Mouse (Mus musculus) ovary, adult 18-20 months (tissue): Measurements from ENCODE around the gene Defb22.

Experiments
- DNase-seq: peaks from one replicate; pipeline ENCODE4 v3.0.0; 2022; ENCODE audit warnings: low spot score, mixed read lengths

Defb22 gene

DNA sequence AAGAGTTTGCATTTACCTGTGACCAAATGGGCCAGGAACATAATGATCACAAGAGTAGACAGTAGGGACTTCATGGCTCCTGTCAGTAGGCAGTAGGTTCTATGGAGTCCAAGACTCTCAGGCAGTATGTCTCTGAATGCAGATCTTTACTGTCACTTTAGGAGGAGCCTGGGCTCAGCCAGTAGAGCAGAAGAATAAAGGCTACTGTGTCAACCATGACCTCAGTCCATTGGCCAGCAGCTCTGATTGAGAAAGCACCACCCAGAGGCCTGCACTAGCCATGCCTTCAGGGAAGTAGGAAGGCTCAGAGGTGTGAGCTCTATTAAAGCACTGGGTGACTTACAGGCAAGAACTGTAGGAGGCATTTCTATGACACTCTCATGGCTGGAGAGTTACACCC is at the start of gene Defb22:
TSS of gene Defb22 (minus strand) at position 101 of the 400 bp plus-strand sequence.
- no peak for DNase-seq

GRCm38 (mm10) chr2:152517981-152518380 is 28.0 kb upstream of the Defb22 start, which contains the start of gene Defb28:
Gene Defb28, plus strand, starts transcription at chr2:152518255.
- DNase-seq: no peak

- no peak for DNase-seq
Measured at GRCm38 (mm10) chr2:152516084-152516483, 26.1 kb upstream of the Defb22 start.

DNA sequence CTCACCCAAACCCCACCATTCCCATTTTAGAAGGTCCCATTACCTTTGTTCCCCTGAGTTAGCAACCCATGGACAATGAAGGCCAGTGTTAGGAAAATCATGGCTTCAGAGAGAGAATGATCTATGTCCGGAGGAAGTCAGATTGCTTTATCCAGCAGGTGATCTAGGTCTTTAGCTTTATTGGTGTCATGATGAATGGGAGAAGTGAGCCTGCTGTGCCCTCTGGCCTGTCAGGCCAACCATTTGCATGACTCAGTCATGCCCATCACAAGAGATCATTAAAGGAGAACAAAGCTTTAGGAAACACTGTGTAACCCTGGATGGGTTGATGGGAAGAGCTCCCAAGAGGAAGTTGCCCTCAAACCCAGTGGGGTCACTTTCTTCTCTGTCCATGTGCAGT is 21.7 kb upstream of the Defb22 start, which contains the start of gene Defb26:
TSS of gene Defb26 (minus strand) at position 101 of the 400 bp plus-strand sequence.
- no peak for DNase-seq

DNA sequence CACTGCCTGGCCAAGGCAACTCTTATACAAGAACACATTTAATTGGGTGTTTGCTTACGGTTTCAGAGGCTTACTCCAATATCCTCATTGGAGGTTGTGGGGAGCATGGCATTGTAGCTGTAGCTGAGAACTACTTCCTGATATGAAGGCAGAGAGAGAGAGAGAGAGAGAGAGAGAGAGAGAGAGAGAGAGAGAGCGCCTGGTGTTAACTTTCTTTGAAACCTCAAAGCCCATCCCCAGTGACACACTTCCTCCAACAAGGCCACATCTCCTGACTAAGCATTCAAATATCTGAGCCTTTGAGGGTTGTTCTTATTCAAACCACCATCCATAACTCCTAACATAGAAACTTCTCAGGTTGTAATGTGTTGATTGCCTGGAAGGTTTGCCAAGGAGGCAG is 14.0 kb upstream of the Defb22 start:
- no peak for DNase-seq

GRCm38 (mm10) chr2:152500863-152501229 is 10.9 kb upstream of the Defb22 start:
- DNase-seq: no peak

GRCm38 (mm10) chr2:152500204-152500862 is 10.4 kb upstream of the Defb22 start:
- no peak for DNase-seq

DNA sequence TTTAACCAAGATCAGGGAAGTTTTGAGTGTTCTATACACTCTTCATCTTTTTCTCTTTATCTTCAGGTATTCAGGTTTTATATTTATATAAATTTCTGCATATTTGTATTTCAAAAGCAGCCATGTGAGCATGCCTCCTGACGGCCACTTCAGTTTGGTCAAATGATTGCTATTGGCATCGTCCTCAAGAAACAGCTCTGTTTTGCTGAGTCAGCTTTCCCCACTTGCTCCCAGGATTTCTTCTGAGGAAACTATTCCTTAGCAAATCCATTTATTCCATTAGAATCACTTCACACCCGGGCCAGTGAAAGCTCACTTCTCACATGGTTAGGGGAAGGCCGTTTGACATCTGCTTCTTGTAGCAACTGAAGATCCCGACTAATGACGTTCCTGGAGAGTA is 8.1 kb upstream of the Defb22 start:
- no peak for DNase-seq

DNA sequence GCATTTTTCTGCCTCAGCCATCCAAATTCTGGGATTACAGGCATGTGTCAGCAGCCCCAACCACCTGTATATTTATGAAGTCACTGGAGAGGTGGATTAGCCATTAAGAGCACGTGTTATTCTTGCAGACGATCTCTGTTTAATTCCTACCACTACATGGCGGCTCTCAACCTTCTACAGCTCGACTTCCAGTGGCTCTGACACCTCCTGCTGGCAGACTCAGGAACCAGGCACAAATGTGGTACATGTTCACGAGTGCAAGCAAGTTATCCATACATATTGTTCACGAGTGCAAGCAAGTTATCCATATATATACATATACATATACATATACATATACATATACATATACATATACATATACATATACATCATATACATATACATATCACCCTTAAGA is 3.2 kb upstream of the Defb22 start:
- no peak for DNase-seq

- no peak for DNase-seq
Measured at GRCm38 (mm10) chr2:152487024-152487423, 2.9 kb downstream of the Defb22 start.

GRCm38 (mm10) chr2:152481726-152482125 is 8.2 kb downstream of the Defb22 start:
- no peak for DNase-seq

- DNase-seq: no peak
Measured at GRCm38 (mm10) chr2:152480881-152481280, 9.1 kb downstream of the Defb22 start.

DNA sequence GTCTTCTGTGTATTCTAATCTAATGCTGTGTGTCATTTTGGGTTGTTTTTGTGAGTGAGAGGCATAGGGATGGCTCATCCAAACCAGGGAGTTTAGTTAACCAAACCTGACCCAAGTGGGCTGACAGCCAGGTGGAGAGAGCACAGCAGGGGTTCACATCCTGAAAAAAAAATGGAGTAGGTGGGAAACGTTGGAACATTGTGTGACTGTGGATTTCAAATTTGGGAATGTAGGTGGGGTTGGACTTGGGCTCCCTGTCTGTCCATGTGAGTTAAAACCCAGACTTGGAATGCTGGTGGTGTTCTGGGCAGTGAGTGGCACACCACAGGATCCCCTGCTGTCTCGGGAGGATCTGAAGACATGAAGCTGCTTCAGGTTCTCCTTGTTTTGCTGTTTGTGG is 13.2 kb downstream of the Defb22 start, which contains the start of gene Defb20:
TSS of gene Defb20 (plus strand) at position 301 of the 400 bp plus-strand sequence.
- DNase-seq: no peak

DNA sequence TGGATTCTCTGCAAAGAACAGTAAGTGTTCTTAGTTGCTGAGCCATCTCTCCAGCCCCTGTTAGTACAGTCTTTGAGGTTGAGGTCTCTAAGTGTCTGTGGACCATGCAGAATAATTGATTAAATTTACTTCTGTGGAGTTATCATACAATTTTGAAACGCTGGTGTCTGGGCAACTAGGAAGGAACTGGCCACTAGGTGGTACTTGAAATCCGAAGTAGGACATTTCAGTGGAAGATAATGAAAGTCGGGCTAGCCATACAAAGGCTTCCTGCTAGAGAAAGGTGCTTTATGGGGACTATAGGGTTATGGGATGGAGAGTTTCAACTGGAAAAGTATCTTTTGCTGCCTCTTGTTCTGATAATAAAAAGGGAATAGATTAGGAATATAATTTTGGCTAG is 17.5 kb downstream of the Defb22 start:
- no peak for DNase-seq

DNA sequence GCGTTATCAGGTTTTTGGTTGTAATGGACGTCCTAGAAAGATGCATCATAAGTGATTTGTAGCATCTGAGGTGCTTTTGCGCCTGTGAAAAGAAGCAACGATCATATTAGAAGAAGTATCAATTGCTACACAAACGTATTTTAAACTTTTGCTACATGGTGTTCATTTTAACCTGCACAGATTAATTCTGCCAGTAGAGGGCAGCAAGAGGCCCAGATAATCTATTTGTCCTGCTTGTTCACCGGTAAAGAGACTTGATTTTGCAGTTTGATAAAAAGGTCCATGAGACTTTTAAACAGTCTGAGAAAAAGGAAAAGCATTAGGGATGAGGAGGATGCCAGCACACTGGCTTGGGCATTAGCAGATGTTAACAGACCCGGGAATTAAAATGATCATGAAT is 19.0 kb downstream of the Defb22 start:
- DNase-seq: no peak

- no peak for DNase-seq
Measured at GRCm38 (mm10) chr2:152464570-152465150, 25.3 kb downstream of the Defb22 start, which contains the start of gene Defb23. Gene Defb23, minus strand, starts transcription at chr2:152464620.

GRCm38 (mm10) chr2:152459241-152459640 is 30.7 kb downstream of the Defb22 start:
- DNase-seq: no peak

DNA sequence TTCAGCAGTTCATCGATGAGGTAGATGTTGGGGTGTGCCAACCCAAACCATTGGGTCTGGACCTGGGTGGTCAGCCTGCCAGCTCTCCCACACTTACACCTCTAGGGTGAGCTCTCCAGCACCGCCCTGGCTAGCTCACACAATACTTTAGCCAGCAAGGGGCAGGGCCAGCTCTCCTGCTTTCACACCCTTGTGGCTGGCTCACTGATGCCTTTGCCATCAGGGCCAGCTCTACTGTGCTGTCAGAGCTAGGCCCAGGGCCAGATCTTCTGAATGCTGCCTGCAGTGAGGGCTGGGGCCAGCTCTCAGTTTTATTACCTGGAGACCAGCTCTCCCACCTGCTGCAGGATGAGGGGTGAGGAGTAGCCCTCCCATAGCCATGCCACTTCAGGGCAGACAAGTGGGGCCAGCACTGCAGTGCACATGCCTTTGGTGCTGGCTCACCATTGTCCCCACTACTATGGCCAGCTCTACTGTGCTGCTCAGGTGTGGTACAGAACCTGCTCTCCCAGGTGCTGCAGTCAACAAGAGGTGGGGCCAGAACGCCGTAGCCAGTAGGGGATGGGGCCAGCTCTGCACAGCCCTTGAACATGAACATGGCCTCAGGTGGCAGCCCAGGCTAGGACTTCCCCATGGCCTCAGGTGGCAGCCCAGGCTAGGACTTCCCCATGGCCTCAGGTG is 37.7 kb downstream of the Defb22 start:
- no peak for DNase-seq

GRCm38 (mm10) chr2:152450241-152450640 is 39.7 kb downstream of the Defb22 start:
- DNase-seq: no peak

DNA sequence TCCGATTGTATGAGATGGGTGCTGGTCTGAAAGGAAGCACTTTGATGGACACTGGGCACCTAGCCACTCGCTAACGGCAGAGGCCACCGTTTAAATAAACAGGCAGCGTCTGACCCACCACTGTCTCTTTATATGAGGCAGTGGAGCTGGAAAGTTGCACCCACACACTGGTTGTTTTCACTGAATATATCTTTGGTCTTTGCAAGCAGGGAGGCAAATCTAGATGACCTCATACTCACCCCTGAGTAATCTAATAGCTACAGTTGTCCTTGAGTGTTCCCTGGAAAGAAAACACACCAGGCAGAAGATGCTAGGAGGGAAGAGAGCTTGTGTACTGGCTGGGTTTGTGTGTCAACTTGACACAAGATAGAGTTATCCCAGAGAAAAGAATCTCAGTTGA is 42.5 kb downstream of the Defb22 start:
- DNase-seq: peak; percentile 64

GRCm38 (mm10) chr2:152446642-152447041 is 43.3 kb downstream of the Defb22 start:
- DNase-seq: no peak

DNA sequence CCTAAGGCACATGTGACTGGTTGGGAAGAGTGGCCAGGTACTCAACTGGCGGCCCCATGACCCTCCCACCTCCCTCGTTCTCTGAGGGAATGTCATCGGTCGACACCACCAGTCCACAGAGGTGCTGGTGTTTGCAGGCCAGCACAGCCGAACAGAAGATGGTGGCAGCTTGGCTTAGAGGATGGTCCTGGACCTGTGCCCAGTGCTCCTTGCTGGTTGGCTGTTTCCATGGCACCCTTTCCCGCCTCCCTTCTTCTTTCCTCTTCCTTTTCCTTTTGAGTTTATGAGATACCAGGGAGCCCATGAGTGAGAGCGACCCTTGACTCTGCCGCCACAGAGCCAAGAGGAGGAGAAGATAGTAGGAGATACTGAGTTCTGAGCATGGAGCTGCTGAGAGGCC is 46.7 kb downstream of the Defb22 start:
- DNase-seq: no peak

GRCm38 (mm10) chr2:152442322-152442721 is 47.6 kb downstream of the Defb22 start:
- no peak for DNase-seq
